Mouse (Mus musculus): ENCODE measurements around the gene Top2a. TPM values are rescaled to one million over a fixed set of nuclear protein-coding genes. Genes with fewer than 3 reads are reported as not detected.

Top2a gene
- polyA plus RNA-seq (2011; ENCODE audit: insufficient read depth, insufficient read length, low read depth, missing spikeins), result 631 and 674 TPM in 2 replicates

DNA sequence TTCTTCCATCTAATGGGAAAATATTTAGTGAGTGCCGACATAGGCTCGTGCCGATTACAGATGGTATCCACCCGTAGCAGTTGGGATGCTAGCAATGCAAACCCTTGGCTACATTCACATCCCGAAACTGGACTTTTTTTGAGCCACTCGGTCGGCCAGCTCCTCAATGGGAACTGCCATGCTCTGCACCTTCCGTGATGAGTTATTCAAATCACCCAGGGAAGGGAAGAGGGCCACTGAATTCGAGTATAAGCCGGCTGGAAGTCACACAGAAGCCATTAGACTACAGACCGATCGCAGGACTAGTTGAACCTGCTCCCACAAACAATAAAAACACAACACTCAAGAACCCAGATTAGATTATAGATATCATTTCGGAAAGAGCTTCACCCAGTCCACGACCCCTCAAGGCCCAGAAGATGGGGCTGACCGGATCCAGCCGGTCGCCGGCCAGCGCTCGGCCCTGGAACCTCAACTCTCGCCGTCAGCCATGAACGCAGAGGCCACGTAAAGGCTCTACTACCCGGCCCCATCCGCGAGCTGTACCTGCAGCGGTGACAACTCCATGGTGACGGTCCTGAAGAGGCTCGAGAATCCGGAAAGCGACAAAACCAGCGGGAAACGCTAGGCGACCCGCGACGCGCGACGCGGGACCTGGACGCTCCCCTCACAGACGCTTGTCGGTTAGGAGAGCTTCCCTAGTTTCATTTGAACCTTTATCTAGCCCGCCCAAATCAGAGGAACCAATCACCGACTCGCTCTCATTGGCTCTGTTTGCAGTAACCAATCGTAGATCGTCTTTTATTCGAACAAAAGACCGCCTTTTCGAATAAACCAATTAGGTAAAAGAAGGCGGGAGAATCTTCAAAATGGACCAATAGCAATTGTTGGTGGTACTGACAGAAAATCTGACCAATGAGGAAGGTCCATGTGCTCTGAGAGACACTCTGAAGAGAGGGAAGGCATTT lies at the start of gene Top2a:
TSS of gene Top2a (minus strand) at position 690 of the 968 bp plus-strand sequence.
- peak within 1 kb of the TSS; percentile 89 for H3K4me3 ChIP-seq (ENCODE audit: low read depth, low read length)
- peaks cover 37% of the 10 kb centered on the region for H3K36me3 ChIP-seq (ENCODE audit: control insufficient read depth, insufficient read depth, low read length, poor library complexity, severe bottlenecking)
- H3K9me3 ChIP-seq (replicated peaks; ENCODE audit: control insufficient read depth, insufficient read depth, low read length, poor library complexity, severe bottlenecking), result no peaks in the 10 kb centered on the region
- peak within 1 kb of the TSS; percentile 91 for H3K9ac ChIP-seq (ENCODE audit: low read depth, poor library complexity, severe bottlenecking)
- H3K4me1 ChIP-seq (ENCODE audit: control insufficient read depth, insufficient read depth, low read length), result no peaks in the 10 kb centered on the region
- TF ChIP-seq POLR2A (IDR thresholded peaks at IDR 0.05; ENCODE audit: insufficient read depth, low read length) (peak; percentile 89), CTCF (IDR thresholded peaks at IDR 0.05; ENCODE audit: low read depth, low read length) (no peak), EP300 (IDR thresholded peaks at IDR 0.05; ENCODE audit: insufficient read depth, low read depth, low read length) (no peak)
- H3K27me3 ChIP-seq (ENCODE audit: control insufficient read depth, insufficient read depth, low read length, poor library complexity, severe bottlenecking), result no peaks in the 10 kb centered on the region
- 0 out of 2 replicates have a peak within 1 kb of the TSS, but pooled peaks have one; percentile 14 for H3K27ac ChIP-seq (ENCODE audit: insufficient read depth, low read length)

DNA sequence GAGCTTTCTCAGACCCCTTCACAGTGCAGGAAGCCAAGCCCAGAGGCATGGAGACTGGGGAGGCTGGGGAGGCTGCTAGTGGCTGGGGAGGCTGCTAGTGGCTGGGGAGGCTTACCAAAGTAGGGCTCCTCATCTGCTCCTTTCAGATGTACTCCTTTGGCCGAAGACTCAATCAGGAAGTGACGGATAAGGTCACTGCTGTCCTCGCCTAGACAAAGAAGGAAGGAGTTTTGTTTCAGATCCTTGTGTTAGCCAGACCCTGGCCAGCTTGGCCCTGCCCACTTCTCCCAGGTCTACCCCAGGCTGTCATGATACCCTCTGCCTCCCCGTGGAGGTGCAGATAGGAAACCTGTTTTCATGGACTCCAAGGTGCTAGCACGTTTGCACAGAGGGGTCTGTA lies 49.8 kb upstream of the Top2a start:
- Histone ChIP-seq H3K27me3 (ENCODE audit: control insufficient read depth, insufficient read depth, low read length, poor library complexity, severe bottlenecking) (no peaks in the 10 kb centered on the region), H3K9ac (ENCODE audit: low read depth, poor library complexity, severe bottlenecking) (no peak overlapping the region), H3K4me1 (ENCODE audit: control insufficient read depth, insufficient read depth, low read length) (peaks cover 2% of the 10 kb centered on the region), H3K27ac (ENCODE audit: insufficient read depth, low read length) (no peak overlapping the region), H3K9me3 (replicated peaks; ENCODE audit: control insufficient read depth, insufficient read depth, low read length, poor library complexity, severe bottlenecking) (no peaks in the 10 kb centered on the region), H3K36me3 (ENCODE audit: control insufficient read depth, insufficient read depth, low read length, poor library complexity, severe bottlenecking) (no peaks in the 10 kb centered on the region), H3K4me3 (ENCODE audit: low read depth, low read length) (no peak overlapping the region)
- TF ChIP-seq CTCF (IDR thresholded peaks at IDR 0.05; ENCODE audit: low read depth, low read length), result no peak
- no peak for TF ChIP-seq POLR2A (IDR thresholded peaks at IDR 0.05; ENCODE audit: insufficient read depth, low read length)

GRCm38 (mm10) chr11:99071866-99072265 lies 47.9 kb upstream of the Top2a start:
- TF ChIP-seq EP300 (IDR thresholded peaks at IDR 0.05; ENCODE audit: insufficient read depth, low read depth, low read length) (no peak), POLR2A (IDR thresholded peaks at IDR 0.05; ENCODE audit: insufficient read depth, low read length) (no peak), CTCF (IDR thresholded peaks at IDR 0.05; ENCODE audit: low read depth, low read length) (no peak)
- no peak overlapping the region for H3K4me3 ChIP-seq (ENCODE audit: low read depth, low read length)
- H3K9me3 ChIP-seq (replicated peaks; ENCODE audit: control insufficient read depth, insufficient read depth, low read length, poor library complexity, severe bottlenecking), result no peaks in the 10 kb centered on the region

GRCm38 (mm10) chr11:99068455-99068854 lies 44.5 kb upstream of the Top2a start:
- no peaks in the 10 kb centered on the region for H3K9me3 ChIP-seq (replicated peaks; ENCODE audit: control insufficient read depth, insufficient read depth, low read length, poor library complexity, severe bottlenecking)
- TF ChIP-seq EP300 (IDR thresholded peaks at IDR 0.05; ENCODE audit: insufficient read depth, low read depth, low read length), result no peak
- no peak for TF ChIP-seq POLR2A (IDR thresholded peaks at IDR 0.05; ENCODE audit: insufficient read depth, low read length)
- no peak for TF ChIP-seq CTCF (IDR thresholded peaks at IDR 0.05; ENCODE audit: low read depth, low read length)
- no peaks in the 10 kb centered on the region for H3K36me3 ChIP-seq (ENCODE audit: control insufficient read depth, insufficient read depth, low read length, poor library complexity, severe bottlenecking)
- H3K9ac ChIP-seq (ENCODE audit: low read depth, poor library complexity, severe bottlenecking), result no peak overlapping the region
- H3K27ac ChIP-seq (ENCODE audit: insufficient read depth, low read length), result no peak overlapping the region
- H3K4me3 ChIP-seq (ENCODE audit: low read depth, low read length), result no peak overlapping the region
- H3K4me1 ChIP-seq (ENCODE audit: control insufficient read depth, insufficient read depth, low read length), result peaks cover 5% of the 10 kb centered on the region
- no peaks in the 10 kb centered on the region for H3K27me3 ChIP-seq (ENCODE audit: control insufficient read depth, insufficient read depth, low read length, poor library complexity, severe bottlenecking)

More at GRCm38 (mm10) chr11:99071866-99072265, 47.9 kb upstream of the Top2a start:
- Histone ChIP-seq H3K36me3 (ENCODE audit: control insufficient read depth, insufficient read depth, low read length, poor library complexity, severe bottlenecking) (no peaks in the 10 kb centered on the region), H3K4me1 (ENCODE audit: control insufficient read depth, insufficient read depth, low read length) (peaks cover 2% of the 10 kb centered on the region), H3K9ac (ENCODE audit: low read depth, poor library complexity, severe bottlenecking) (no peak overlapping the region), H3K27me3 (ENCODE audit: control insufficient read depth, insufficient read depth, low read length, poor library complexity, severe bottlenecking) (no peaks in the 10 kb centered on the region), H3K27ac (ENCODE audit: insufficient read depth, low read length) (no peak overlapping the region)

DNA sequence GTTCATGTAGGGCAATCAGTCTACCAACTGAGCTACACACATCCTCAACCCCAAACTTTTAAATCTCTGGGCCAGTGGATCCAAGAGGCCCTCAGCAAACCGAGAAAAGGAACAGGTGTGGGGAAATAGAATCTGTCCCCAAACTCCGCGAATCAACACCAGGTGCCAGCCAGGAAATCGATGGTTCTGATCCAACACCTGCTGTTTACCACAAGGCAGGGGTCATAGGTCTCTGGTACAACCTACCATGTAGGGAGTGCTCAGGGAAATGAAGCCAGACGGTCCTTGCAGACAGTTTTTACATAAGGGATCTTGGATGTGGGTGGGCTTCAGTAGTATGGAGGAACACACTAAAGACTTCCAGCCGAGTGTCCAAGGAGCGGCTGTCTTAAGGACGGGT lies 43.6 kb upstream of the Top2a start:
- no peaks in the 10 kb centered on the region for H3K36me3 ChIP-seq (ENCODE audit: control insufficient read depth, insufficient read depth, low read length, poor library complexity, severe bottlenecking)
- H3K4me3 ChIP-seq (ENCODE audit: low read depth, low read length), result no peak overlapping the region
- H3K4me1 ChIP-seq (ENCODE audit: control insufficient read depth, insufficient read depth, low read length), result peaks cover 5% of the 10 kb centered on the region
- no peaks in the 10 kb centered on the region for H3K27me3 ChIP-seq (ENCODE audit: control insufficient read depth, insufficient read depth, low read length, poor library complexity, severe bottlenecking)
- no peak overlapping the region for H3K27ac ChIP-seq (ENCODE audit: insufficient read depth, low read length)
- TF ChIP-seq POLR2A (IDR thresholded peaks at IDR 0.05; ENCODE audit: insufficient read depth, low read length), result no peak
- no peak for TF ChIP-seq CTCF (IDR thresholded peaks at IDR 0.05; ENCODE audit: low read depth, low read length)
- TF ChIP-seq EP300 (IDR thresholded peaks at IDR 0.05; ENCODE audit: insufficient read depth, low read depth, low read length), result no peak
- no peak overlapping the region for H3K9ac ChIP-seq (ENCODE audit: low read depth, poor library complexity, severe bottlenecking)
- no peaks in the 10 kb centered on the region for H3K9me3 ChIP-seq (replicated peaks; ENCODE audit: control insufficient read depth, insufficient read depth, low read length, poor library complexity, severe bottlenecking)

DNA sequence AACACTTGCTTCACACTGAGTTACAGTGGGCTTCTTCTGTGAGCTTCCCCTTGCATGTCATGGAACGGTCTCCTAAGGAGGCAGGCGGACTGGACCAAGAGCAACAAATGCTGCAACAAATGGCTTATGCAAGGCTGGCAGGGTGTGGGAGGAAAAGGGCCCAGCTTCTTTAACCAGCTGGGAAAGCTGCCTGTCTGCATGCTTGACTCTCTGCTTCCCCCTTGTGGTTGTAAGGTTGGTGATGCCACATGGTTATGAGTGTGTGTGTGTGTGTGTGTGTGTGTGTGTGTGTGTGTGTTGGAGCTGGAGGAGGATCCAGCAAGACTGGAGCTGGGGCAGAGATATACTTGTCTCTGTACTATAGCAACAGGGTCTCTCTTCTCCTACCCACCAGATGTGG lies 42.0 kb upstream of the Top2a start:
- no peak overlapping the region for H3K4me3 ChIP-seq (ENCODE audit: low read depth, low read length)
- H3K36me3 ChIP-seq (ENCODE audit: control insufficient read depth, insufficient read depth, low read length, poor library complexity, severe bottlenecking), result no peaks in the 10 kb centered on the region
- H3K27me3 ChIP-seq (ENCODE audit: control insufficient read depth, insufficient read depth, low read length, poor library complexity, severe bottlenecking), result no peaks in the 10 kb centered on the region
- no peaks in the 10 kb centered on the region for H3K9me3 ChIP-seq (replicated peaks; ENCODE audit: control insufficient read depth, insufficient read depth, low read length, poor library complexity, severe bottlenecking)
- TF ChIP-seq EP300 (IDR thresholded peaks at IDR 0.05; ENCODE audit: insufficient read depth, low read depth, low read length), result no peak
- TF ChIP-seq CTCF (IDR thresholded peaks at IDR 0.05; ENCODE audit: low read depth, low read length), result peak; percentile 89
- no peak overlapping the region for H3K27ac ChIP-seq (ENCODE audit: insufficient read depth, low read length)
- H3K4me1 ChIP-seq (ENCODE audit: control insufficient read depth, insufficient read depth, low read length), result peaks cover 5% of the 10 kb centered on the region
- H3K9ac ChIP-seq (ENCODE audit: low read depth, poor library complexity, severe bottlenecking), result no peak overlapping the region

Measured in ES-Bruce4 (cell line).